Mouse (Mus musculus): Measurements from ENCODE around the gene Utrn. TPM values are rescaled to one million over a fixed set of nuclear protein-coding genes. Genes with fewer than 3 reads are reported as not detected.

The Utrn gene
- total RNA-seq, 2 experiments from 2014 or later: 73.1 to 79.5 TPM

DNA sequence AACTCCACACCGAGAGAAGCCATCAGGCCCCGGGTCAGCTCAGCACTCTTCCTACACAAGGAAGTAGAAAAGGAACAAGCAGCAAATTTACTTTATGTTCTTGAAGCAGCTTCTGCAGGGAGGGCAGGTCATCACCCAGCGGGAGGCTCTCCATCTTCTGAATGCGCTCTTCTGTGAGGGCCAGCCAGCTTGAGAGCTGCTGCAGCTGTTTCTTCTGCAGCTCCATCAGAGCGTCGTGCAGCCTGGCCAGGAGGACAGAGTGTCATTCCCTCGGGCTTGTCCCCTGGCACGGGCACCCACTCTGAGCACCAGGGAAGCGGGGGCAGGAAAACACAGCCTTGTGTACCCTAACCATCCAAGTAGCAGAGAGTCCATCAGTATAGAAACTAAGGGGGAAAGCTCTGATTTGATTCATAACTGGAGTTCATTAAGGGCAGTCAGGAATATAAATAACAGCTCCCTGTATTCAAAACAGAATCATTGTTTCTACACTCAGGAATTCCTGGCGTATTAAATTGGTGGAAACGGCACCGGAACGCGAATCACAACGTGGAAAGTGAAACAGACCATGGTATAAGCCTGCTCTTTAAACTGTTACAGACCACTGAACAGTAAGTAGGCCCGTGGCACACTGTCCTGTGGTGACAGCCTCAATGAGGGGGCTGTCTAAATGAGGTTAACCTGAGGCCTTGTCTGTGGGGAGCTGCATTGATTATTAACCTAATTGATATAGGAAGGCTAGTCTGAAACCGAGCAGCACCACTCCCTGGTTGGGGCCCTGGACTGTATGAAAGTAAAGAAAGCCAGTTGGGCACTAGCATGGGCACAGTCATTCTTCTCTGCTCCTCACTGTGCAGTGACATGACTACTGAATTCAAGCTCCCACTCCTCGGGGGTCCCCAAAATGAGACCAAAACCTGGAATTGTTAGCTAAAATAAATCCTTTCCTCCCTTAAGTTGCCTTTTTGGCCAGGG lies 132.0 kb downstream of the Utrn start:
- DNase-seq (ENCODE audit: low spot score in 2 of 2): no peak

DNA sequence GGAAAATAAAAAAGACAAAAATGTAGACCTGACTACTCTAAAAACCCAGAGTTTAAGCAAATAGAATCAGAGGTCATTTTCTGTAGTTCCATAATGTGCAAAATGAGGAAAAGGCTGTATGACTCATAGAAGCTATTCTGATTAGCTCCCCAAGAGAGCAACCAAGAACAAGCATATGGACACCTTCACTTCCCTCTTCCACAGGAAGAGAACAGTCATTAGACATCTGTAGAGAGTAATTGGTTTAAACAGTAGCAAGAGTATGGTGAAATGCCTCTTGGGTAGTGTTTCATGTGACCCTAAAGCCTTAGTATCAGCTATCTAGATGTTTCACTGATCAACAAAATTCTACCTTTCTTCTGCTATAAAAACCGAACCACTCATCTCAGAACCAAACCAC lies 133.5 kb downstream of the Utrn start:
- no peak for DNase-seq (ENCODE audit: low spot score in 2 of 2)

DNA sequence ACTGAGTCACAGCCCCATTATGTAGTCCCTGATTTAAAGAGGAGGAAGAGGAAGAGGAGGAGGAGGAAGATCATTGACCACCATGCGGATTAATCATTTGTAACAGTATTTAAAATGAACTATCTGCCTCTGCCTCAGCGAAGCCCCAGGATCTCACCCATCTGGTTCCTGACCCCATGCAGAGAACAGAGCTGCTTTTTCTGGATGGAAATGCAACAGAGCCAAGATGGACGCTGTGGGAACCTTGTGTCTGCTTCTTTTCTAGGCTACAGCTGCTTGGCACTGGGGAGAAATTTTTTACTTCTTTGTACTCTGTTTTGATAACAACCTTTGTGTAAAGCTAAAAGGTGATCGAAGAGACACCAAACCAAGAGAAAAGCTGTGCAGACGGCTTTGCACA lies 137.7 kb downstream of the Utrn start:
- DNase-seq (ENCODE audit: low spot score in 2 of 2): no peak

DNA sequence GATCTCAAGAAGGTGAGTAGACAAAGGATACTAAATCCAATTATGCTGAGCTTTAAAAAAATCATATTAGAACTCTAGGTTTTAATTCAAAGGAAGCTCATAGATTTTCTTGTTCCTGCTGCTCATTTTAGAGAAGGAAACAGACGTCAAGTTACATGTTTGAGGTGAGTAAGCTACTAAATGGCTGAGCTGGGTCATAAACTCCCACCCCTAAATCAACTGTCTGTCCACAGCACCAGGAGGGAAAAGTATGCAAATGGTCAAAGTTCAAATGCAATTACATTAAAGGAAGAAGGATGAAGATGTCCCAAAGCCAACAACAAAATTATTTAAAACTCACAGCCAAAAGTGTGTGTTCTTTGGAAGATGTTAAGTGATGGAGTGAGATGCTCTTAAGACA lies 139.5 kb downstream of the Utrn start:
- DNase-seq (ENCODE audit: low spot score in 2 of 2): no peak

DNA sequence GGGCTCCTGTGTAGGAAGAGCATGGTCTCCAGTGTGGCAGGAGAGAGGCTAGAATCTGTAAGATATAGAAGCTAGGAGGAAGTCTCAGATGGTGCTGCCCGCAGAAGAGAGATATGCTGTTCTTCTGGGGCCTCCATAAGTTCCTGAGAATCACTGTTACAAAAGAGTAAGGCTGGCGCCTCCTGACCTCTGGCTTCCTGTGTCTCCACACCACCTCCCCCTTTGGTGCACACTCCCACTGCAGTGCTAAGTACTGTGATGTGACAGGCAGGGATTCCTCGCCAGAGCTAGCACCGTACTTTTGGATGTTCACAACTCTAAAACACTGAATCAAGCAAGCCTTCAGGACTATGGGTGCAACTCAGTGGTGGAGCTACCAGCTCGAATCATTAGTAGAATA lies 140.1 kb downstream of the Utrn start:
- no peak for DNase-seq (ENCODE audit: low spot score in 2 of 2)

DNA sequence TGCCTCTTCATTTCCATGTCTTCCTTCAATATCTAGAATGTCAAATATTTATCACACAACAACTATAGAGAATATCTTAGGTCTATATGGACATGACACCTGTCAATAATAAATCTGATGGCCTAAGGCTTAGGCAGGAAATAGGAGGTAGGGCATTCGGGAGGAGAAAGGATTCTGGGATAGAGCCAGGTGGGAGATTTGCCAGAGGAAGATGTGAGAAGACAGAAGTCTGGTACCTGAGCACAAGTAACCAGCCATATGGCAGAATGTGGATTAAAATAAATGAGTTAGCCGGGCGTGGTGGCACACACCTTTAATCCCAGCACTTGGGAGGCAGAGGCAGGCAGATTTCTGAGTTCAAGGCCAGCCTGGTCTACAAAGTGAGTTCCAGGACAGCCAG lies 141.3 kb downstream of the Utrn start:
- DNase-seq (ENCODE audit: low spot score in 2 of 2): no peak

DNA sequence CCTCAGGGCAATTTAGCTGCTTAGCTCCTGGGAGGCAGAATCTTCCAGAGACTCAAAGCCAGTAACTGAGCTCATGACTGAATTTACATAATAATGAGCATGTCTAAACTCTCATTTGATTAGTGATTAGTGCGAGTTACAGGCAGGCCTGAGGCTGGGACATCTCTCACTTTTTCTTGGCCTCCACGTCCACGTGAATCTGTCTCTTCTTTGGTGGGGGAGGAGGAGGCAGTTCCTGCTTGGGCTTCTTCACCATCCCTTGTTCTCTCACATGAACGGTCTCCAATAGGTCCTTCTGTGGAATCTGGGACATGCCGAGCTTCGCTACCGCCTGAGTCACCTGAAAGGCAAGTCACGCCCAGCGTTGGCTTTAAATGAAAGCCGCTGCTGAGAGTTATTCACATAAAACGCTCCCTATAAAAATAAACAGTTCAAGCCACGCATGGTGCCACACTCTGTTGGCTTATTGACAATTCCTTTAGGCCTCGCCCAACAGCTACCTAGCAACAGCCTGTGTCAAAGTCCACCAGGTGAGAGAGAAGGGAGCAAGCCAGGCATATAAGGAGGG lies 143.0 kb downstream of the Utrn start:
- no peak for DNase-seq (ENCODE audit: low spot score in 2 of 2)

DNA sequence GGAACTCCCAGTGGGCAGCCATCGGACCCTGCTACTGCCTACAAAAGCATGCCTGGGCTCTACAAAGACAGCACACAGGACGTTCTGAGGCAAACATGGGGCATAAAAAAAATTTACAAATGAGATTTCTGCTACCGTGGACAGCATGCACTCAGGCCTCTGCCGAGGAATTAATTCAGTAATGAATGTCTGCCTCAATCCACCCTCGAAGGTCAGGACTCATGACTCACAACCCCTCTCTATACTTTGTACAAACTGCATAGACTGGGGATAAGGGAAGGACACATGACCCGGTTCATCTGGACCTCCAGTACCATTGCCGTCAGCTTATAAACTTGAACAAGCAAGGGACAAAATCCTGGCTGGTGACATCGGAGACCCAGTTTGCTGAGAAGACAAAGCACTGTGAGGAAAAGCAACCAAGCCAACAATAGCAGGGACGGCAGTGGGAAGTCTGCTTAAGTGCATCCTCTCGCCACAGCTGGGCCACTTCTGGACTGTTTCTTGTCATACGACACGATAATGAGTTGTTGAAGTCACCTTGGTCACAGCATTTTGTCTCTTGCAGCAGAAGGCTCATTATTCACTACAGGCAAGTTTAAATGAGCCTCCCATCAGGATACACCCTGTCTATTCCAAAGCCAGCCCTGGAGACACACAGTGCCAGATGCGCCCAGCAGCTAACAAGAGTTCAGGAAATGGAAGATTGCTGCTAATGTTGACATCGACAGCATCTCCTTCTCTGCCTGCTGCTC lies 144.7 kb downstream of the Utrn start:
- no peak for DNase-seq (ENCODE audit: low spot score in 2 of 2)

DNA sequence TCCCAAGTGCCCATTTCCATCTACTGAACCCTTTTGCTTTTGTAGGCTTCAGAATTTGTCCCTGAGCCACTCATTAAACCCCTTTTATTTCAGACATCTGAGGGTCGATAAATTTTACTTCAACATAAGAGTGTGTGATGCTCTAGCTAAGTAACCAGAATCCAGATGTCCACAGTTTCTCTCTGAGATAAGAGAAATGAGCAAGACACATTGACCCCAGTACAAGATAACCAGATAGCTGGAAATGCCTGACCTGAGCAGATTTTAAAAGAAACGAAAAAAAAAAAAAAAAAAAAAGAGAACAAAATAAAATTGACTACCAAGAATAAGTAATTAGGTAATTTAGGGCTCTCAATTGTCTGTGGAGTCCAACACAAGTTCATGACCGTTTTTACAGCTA lies 145.9 kb downstream of the Utrn start:
- no peak for DNase-seq (ENCODE audit: low spot score in 2 of 2)

DNA sequence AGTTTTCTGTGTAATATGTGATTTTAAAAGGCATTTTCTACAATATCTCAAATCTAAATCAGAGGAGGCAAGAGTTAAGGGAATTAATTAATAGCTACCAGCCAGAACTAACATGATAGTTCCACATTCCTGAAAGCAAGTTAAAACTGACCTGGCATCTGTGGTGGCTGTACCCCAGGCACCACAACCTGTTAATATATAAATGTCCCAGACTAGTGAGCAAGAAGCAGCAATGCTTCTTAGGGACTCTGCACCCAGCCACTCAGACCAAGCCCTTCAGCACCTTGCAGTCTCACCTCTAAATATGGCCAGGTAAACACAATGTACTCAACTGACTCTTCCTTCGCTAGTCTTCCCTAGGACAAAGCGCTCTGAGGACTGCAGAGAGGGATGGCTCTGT lies 147.1 kb downstream of the Utrn start:
- no peak for DNase-seq (ENCODE audit: low spot score in 2 of 2)

DNA sequence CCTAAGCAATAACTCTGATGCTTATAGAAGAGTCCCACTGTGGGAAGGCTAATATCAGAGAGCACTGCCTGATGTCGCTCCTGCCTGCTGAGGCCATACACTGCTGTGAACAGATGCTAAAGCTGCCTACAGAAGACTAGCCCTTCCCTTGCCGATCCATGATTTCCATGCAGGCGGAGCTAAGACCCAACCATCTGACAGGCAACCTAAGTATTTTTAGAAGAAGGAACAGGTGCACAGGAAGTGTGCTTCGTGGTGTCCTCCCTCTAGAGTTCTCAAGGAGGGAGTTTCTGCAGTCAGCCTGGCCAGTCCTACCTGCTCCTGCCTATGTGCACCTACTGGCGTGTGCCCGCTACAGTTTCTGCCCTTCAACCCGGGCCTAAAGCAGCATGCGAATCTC lies 150.8 kb downstream of the Utrn start:
- no peak for DNase-seq (ENCODE audit: low spot score in 2 of 2)

DNA sequence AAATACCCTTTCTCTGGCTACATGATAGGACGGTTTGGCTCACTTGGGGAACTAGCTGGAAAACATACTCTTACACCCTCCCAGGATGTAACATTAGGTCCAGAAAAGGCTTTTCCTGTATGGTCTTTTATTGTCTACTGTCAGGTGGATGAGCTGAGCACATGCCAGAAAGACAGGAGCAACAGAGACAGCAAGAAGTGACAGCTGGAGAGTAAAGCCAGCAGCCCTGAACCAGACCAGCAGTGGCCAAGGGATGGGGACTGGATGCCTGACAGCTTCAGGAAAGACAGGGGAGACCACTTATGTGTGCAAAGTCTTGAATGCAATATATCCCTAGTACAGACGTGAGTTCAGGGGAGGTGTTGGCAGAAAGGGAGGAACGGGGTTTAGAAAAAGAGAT lies 151.8 kb downstream of the Utrn start:
- DNase-seq (ENCODE audit: low spot score in 2 of 2): no peak

DNA sequence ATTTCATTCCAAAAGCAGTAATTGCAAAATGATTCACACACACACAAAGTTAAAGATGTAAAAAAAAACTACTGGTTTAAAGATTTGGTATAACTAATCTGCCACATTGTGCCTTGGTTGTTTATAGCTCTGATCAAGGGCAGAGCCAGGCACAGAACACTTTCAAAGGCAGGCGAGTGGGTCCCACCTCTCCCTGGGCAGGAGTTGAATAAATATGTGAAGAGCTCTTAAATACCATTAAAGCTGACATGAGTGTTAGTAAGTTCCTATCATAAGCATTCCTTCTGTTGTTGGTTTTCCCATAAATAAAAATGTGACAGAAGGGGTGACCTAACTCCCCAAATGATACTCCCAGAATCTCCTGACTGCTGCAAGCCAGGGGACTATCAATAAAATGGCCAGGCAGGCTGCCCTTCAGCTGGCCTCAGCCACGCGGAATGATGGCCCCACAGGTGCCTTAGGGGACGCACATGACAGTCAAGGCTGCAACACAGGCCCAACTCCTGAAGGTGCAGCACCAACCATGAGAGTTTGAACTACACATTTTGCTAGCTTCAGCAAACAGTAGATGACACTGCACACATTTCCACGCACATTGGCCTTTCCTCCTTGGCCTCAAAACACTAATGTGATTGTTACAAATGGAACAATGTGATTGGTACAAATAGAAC lies 152.4 kb downstream of the Utrn start:
- DNase-seq (ENCODE audit: low spot score in 2 of 2): no peak

DNA sequence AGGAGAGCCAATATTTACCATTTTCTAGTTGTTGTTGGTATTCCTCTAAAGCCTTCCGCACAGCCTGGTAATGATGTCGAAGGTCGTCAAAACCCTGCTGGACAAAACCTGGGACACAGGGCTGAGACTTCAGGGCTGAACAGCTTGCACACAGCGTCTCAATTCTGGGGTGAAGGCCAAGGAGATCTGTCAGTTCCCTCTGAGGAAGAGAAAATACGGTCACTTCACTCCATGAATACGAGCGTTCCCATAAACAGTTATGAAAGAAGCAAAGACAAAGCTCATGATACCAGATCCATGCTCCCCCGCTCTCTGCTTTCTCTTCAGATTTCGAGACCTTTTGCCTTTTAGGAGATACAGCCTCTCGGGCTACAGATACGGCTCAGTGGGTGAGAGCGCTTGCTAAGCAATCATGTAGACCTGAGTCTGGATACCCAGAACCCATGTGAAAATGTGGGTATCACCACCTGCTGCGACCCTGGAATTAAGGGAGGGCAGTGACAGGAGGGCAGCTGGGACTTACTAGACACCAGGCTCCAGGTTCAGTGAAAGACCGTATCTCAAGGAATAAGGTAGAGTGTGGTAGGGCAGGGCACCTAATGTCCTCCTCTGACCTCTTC lies 155.8 kb downstream of the Utrn start:
- DNase-seq (ENCODE audit: low spot score in 2 of 2): no peak

DNA sequence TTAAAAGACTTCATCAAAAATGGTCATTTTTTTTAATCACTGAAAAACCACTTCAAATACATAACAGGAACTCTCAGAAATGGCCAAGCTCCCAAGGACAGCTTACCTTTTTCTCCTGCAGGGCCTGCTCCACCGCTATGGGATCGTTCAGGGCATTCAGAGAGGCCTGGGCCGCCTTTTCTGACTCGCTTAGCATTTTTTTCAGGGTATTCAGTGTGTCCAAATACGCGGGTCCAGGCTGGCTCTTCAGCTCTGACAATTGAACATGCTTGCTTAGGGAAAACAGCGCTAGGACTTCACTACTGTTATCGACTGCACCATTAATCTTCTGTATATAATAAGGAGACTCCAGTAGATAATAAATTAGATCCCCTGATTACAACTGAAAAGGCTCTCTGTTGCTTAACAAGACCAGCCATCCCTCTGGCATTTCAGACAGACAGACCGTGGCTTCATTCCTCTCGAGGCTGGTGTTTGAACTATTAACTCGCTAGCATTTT lies 157.8 kb downstream of the Utrn start:
- no peak for DNase-seq (ENCODE audit: low spot score in 2 of 2)

DNA sequence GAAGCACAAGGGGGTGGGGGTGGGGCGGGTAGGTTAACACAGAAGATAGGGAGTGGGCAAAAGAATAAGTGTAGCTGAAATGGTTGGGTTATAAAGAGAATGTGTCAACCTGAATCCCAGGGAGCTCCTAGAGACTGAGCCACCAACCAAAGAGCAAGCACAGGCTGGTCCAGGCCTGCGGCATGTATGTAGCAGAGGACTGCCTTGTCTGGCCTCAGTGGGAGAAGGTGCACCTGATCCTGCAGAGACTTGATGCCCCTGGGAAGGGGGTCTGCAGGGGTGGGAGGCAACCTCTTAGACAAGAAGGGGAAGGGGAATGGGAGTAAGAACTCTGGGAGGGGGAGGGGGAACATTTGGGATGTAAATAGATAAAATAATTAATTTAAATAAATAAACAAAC lies 162.6 kb downstream of the Utrn start:
- DNase-seq (ENCODE audit: low spot score in 2 of 2): no peak

DNA sequence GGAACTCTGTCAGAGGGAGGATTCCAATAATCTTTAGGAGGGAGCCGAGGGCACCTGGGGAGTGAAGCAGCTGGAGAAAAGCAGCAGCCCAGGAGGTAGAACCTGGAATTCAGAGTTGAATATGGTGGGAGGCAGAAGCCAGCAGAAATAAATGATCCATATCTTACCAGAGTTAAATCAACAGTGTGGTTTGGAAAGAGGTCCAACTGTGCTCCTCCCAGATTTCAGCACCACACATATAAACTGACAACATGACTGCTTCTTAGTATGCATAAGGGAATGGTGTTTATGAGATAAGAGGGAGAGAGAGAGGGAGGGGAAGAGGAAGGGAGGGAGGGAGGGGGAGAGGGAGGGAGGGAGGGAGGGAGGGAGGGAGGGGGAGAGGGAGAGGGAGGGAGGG lies 163.2 kb downstream of the Utrn start:
- DNase-seq (ENCODE audit: low spot score in 2 of 2): no peak

DNA sequence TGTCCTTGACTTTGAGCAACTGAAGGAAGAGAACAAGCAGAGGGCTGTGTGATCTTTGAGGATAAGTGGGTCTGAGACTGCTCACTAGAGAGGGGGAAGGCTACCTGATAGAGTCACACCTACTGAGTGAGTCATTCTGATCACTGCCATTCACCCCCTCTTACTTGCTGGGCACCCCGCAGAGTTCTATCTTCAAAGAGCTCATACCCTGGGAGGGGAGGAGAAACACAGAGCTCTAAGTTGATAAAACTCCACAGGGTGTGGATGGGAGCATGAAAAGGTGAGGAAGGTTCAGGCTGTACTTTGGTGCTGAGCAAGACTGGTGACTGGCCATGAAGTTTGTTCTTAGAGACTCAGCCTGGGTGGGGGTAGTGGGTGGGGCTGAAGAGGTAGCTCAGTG lies 164.9 kb downstream of the Utrn start:
- no peak for DNase-seq (ENCODE audit: low spot score in 2 of 2)

DNA sequence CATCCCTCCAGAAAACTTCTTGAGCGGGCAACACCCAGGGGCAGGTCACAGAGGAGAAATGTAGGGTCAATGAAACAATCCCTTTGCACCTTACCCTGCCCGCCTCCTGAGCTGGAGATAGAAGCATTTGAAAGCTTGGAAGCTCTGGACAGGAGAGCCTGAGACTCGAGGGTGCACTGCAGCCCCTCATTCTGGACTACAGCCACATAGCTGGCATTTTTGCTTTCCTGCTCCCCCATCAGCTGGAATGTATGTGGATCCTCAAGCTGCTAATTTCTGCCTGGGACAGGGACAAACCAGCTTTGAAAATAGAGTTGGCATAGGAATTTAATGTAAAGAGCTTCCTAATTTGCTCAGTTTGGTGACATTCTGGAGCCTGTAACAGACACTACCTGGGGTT lies 165.6 kb downstream of the Utrn start:
- no peak for DNase-seq (ENCODE audit: low spot score in 2 of 2)

DNA sequence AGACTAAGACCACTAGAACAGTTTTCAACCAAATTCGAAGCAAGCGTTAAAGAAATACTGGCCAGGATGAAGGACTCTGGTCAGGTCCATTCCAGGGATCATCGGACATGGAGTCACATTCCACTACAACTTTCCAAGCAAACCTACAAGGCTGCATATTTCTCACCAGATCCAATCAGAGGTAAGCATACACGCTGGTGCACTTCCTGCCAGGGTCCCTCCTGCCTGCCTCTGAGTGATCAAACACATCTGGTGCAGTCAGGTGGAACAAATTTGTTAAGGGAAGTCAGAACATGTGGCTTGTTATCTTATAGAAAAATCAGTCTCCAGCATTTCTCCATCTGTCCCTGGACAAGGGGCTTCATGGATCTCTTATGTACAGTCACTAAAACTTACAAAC lies 167.0 kb downstream of the Utrn start:
- DNase-seq (ENCODE audit: low spot score in 2 of 2): no peak

DNA sequence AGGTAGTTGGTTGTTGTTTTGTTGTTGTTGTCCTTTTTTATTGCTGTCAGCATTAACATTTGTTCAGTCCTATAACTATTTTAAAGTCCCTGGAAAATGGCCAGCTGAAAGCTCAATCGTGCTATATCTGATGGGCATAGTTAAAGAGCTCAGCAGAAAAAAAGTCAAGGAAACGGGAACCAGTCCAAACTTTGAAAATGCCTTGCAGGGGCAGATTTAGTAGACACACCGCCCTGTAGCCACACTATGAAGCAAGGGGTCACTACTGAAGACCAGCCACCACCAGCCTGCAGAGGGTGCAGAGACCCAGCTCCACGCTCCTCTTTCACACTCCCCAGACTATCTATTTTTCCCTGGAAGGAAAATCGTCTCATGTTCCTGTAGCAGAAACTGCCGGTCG lies 167.5 kb downstream of the Utrn start:
- no peak for DNase-seq (ENCODE audit: low spot score in 2 of 2)

All from adrenal gland, adult 18-20 months (tissue).